Mouse (Mus musculus) effector memory CD4-positive, alpha-beta T cell, adult 7 months (primary cell): ENCODE data around the gene Slc6a13. TPM values are rescaled to one million over a fixed set of nuclear protein-coding genes. Genes with fewer than 3 reads are reported as not detected.

Source experiments
- polyA plus RNA-seq: library from polyadenylated mRNA; unstranded; fragments of 100-300 nt; shearing (Covaris generic); gene quantifications from one replicate; pipeline ENCODE4 v1.2.1, GENCODE M21; 2017

Slc6a13 gene
- polyA plus RNA-seq = not detected

GRCm38 (mm10) chr6:121299954-121300353 lies at the start of gene Slc6a13:
Slc6a13 (plus strand) TSS chr6:121300227.

GRCm38 (mm10) chr6:121343026-121343770 lies 43.2 kb downstream of the Slc6a13 start, which contains the start of gene Slc6a12:
Slc6a12 (plus strand) TSS chr6:121343076.

Other genes with a start within 250 kb of the Slc6a13 start
- gene Mical3, start 169.2 kb upstream of the Slc6a13 start, polyA plus RNA-seq = 3.3 TPM
- 3.7 TPM for gene Pex26, start 116.6 kb upstream of the Slc6a13 start, polyA plus RNA-seq
- 0.33 TPM for gene Tuba8, start 89.5 kb upstream of the Slc6a13 start, polyA plus RNA-seq
- gene Usp18, start 54.3 kb upstream of the Slc6a13 start, polyA plus RNA-seq = 63.2 TPM
- not detected for gene Slc6a12, start 42.8 kb downstream of the Slc6a13 start, polyA plus RNA-seq
- gene Iqsec3, start 173.5 kb downstream of the Slc6a13 start, polyA plus RNA-seq = not detected